Mouse (Mus musculus) urinary bladder, postnatal 4 days (tissue): ENCODE measurements at regions not wholly inside any gene's neighbourhood (a gene's known extent, or its start where the extent isn't known, plus 50 kb on each side); places are given as distances from the start of the nearest gene placed in this dataset.

Source experiments
- DNase-seq, 2 experiments: peaks; one replicate each; pipeline ENCODE4 v3.0.0; 2021 to 2022; ENCODE audit warnings: low spot score in 2 of 2

DNA sequence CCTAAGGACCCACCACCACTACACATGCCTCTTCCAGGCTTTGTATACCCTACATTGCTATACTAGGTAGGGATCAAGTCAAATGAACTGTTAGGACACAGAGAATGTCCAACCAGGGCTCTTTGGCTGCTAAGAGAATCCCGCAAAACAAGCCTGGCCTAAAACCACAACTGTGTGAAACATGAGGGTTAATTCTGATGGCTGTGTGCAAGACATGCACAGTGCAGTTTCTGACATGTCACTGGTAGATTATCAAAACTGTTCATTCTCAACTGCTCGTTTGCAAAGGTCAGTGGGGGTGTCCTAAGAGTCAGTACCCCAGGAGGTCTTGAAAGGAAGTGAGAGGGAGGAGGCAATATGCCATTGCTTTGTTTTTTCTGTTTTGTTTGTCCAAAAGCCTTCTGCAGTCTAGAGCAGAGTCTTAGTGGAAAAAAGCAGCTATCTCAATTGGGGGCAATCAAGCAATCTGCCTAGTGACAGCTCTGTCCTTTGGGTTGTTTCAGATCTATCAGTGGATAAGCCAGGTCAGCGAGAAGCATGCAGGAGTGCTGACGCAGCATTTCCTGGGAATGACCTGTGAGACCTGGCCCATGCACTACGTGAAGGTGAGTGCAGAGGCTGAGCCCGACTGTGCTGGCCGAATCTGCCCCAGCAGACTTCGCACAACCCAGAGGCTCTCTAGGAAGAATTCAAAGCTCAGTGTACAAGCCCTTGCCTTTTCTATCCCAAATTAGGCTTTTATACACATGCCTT is 151.3 kb upstream of the 4933402D24Rik start:
- no peak for DNase-seq

GRCm38 (mm10) chr1:63918200-63918599 is 149.1 kb upstream of the 4933402D24Rik start:
- DNase-seq: no peak

- no peak for DNase-seq
Measured at GRCm38 (mm10) chr1:63916907-63917650, 148.0 kb upstream of the 4933402D24Rik start.

- DNase-seq: peak in 1 of 2 experiments; percentile 28
Measured at GRCm38 (mm10) chr1:63910765-63911164, 141.7 kb upstream of the 4933402D24Rik start.

DNA sequence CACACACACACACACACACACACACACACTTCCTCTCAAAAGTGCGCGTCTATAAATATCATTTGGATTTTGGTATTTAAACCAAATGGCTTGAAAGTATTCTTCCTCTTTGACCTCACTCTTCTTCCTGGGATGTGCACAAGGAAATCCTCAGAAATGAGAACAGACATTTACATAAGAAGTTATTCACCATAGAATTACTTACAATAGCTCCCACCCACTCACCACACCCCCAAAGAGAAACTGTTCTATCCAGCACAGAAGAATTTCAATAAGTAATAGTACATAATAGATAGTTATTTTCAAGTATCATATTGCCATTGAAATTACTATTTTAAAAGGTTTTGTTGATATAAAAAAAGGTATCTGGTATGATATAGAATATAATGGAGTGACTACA is 140.1 kb upstream of the 4933402D24Rik start:
- no peak for DNase-seq

DNA sequence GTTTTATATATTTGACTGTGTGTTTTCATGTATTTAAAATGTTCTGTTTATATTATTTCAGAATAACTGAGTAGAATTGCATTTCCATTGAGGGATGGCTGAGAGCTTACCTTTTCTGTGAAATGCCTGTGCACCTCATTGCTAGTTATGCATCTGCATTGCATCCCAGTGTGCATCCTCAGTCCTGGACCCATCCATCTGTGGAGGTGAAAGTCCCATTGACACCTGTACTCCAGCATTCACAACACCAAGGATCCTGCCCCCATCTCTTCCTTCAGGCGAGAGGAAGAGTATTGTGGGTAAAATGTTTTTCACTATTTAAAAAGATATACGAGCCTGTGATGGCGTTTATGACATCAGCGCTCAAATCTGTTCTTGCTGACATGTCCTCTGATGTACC is 134.6 kb upstream of the 4933402D24Rik start:
- DNase-seq: no peak

- DNase-seq: peak in 1 of 2 experiments; percentile 57
Measured at GRCm38 (mm10) chr1:63903201-63903600, 134.1 kb upstream of the 4933402D24Rik start.

DNA sequence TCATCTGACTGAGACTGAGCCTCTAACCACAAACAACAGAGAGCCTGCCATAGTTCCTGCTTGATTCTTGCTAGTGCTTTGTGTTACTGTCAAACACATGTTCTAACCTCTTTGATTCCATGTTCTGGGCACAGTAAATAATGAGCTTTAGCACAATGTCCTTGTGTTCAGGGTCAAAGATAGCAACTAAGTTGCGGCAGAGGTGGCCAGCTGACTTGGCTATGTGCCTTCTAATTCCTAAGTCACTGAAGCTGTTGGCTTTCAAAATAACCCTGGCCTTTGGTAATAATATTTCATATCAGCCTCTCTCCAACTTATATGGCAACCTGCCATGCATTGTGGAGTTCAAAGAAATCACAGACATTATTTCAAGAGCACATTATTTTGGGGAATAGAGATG is 133.3 kb upstream of the 4933402D24Rik start:
- DNase-seq: peak in 1 of 2 experiments; percentile 27

DNA sequence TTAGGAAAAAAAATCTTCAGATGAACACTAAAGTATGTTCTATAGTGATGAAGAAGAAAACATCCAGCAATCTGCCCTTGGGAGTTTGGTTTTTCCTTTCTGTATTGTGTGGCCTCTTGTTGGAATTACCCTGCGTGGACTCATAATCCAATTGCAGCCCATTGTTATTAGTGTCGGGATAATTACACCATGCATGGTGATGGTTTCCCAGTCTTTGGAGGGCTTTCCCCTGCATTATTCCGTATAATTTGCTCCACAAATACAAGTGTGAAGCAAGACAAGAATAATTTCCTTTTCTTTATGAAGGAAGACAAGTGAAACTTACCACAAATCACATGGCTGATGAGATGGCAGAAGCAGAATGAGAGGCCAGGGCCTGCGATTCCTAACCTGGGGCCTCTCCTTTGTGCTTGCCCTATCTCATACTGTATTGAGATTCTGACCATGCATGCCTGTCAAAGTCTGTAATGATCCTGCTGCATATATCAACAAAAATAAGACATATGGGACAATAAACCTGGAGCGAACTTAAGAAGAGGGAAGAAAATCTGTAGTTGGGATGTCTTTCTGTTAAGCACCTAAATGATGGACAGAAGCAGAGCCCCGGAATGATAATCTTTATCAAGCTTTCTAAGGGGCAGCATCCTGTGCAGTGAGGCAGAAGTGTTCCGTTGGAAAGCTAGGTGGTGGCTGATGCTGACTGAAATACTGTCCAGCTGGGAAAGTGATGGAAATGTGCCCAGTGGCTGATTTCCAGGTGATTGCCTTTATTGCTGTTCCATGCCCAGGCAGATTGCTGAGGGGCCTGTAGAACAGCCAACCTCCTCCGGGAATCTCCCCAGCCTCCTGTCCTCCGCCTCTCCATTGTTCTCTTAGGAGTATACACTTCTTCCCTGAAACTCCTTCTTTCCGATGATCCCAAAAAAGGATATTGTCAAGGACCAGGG is 130.8 kb upstream of the 4933402D24Rik start:
- DNase-seq: no peak

- DNase-seq: no peak
Measured at GRCm38 (mm10) chr1:63898766-63899165, 129.7 kb upstream of the 4933402D24Rik start.

- DNase-seq: no peak
Measured at GRCm38 (mm10) chr1:63897556-63897955, 128.5 kb upstream of the 4933402D24Rik start.

DNA sequence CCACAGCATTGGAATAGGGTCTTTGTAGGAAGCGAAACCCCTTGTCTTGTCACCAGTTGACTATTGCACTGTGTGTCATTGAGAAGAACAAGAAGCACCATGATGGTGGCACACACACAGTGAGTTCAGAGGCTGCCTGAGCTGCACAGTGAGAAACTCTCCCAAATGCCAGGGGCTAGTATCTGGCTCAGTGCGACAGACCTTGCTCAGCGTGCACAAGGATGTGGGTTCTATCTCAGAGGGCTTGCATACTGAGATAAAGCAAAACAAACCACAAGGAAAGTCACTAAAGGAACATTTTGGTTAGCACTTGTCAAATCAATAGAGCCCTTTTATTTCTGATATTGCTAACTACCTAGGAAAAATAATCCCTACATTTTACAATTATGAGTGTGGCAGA is 110.5 kb upstream of the 4933402D24Rik start:
- DNase-seq: no peak

GRCm38 (mm10) chr1:63876589-63877251 is 107.7 kb upstream of the 4933402D24Rik start:
- no peak for DNase-seq

- DNase-seq: no peak
Measured at GRCm38 (mm10) chr1:63875297-63875962, 106.4 kb upstream of the 4933402D24Rik start.

GRCm38 (mm10) chr1:63871831-63872230 is 102.8 kb upstream of the 4933402D24Rik start:
- DNase-seq: no peak

DNA sequence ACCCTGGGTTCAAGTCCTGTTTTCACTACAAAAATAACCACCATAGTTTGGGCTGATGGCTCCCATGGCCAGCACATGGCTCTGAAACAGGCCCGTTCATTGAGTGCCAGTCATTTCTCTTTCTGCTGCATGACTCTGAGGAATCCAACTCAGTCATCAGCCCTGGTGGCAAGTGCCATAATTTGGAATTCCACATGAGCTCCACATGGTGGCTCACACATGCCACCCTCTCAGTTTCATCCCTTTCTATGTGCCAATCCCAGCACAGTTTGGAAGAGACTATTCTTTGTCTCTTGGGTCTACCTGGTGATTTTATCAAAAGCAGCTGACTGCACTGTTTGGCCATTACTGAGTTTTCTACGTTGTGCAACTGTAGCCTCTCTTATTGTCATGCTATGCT is 100.3 kb upstream of the 4933402D24Rik start:
- DNase-seq: no peak

DNA sequence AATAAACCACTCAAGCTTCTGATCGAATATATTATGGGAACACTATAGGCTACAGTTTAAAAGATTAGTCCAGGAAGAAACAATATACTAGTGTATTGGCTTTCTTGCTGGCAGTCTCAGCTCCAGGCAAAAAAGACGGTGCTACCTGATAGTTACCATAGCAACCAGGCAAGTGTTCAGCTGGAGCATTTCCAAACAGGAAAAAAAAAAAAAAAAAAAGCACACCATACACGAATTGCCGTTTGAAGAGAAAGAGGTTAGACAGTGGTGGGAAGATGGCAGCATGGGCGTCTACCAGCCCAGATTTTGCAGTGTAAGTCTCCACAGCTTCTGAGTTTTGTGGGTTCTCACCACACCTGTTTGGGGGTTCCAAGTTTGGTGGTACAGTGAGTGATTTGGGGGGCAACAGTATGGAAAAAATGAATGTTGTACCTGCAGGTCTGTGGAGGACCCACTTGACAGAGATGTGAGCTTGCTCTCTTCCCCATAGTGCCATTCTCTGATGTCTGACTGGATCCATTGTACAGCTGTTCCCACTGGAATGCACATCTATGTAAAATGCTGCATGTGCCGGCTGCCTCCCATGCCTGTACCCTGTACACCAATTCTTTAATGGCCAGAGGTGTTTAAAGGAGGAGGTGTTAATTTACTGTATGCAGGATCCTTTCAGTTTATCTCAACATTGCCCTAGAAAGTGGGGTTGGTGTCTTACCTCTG is 89.0 kb upstream of the 4933402D24Rik start:
- no peak for DNase-seq

DNA sequence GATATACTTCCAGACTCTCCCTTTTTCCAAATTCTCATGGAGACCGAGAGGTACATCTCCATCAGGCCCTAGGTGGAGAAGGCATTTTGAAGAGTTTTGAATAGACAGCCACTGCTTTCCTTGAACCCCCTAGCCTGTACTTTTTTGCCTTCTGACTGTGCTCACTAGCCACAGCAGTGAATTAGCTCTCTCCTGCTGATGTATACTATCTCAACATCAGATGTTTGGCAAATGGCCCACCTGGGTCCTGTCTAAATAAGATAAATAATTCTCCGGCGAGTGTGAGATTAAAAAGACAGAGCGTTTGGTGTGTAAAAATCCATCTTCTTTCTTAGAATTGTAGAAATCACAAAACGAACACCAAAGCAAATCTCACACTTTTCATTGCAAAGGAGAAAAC is 88.4 kb upstream of the 4933402D24Rik start:
- no peak for DNase-seq

GRCm38 (mm10) chr1:63856366-63856765 is 87.3 kb upstream of the 4933402D24Rik start:
- no peak for DNase-seq

DNA sequence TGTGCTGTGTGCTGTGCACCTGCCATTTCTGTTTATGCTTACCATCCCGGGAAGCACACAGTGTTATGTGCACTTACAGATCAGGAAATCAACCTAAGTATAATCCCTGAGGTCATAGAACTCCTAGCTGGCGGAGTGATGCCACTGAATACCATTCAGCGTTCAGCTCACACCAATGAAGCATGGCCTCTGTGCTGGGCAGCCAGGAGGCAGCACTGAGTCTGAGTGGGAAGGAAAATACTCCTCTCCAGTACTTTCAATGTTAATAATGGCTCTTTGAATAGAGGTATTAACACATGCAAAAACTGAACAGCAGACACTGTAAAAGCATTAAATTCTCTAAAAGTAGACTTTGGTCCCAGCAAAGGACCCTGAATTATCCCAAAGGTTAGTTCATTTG is 85.7 kb upstream of the 4933402D24Rik start:
- DNase-seq: no peak
